Mouse (Mus musculus) heart, embryonic 15.5 days (tissue): ENCODE results near the gene Abcc4. TPM values are rescaled to one million over a fixed set of nuclear protein-coding genes. Genes with fewer than 3 reads are reported as not detected.

Source experiments
- ATAC-seq: fragments of 200-750 bp; cut with Nextera tagmentation; replicated peaks from 2 replicates; pipeline ENCODE4 v1.8.0; 2017; ENCODE audit warnings: low read depth, moderate TSS enrichment; ENCODE audit not compliant: insufficient number of reproducible peaks, insufficient read depth, low FRiP score
- H3K27ac ChIP-seq: fragments of 300-500 bp; sonication (generic); 2 replicates; pipeline ENCODE4 v1.5.1; 2015; ENCODE audit warnings: mild to moderate bottlenecking, inconsistent platforms
- H3K27me3 ChIP-seq: fragments of 300-500 bp; sonication (generic); 2 replicates; pipeline ENCODE4 v1.6.1; 2015; ENCODE audit warnings: inconsistent platforms
- H3K36me3 ChIP-seq: fragments of 300-500 bp; sonication (generic); 2 replicates; pipeline ENCODE4 v1.6.1; 2015; ENCODE audit warnings: mild to moderate bottlenecking, inconsistent platforms
- H3K4me1 ChIP-seq: fragments of 300-500 bp; sonication (generic); replicated peaks from 2 replicates; pipeline ENCODE4 v1.6.1; 2015; ENCODE audit warnings: inconsistent platforms
- H3K4me2 ChIP-seq: fragments of 300-500 bp; sonication (generic); 2 replicates; pipeline ENCODE4 v1.6.1; 2015; ENCODE audit warnings: inconsistent platforms, mild to moderate bottlenecking, moderate library complexity
- H3K4me3 ChIP-seq: fragments of 300-500 bp; sonication (generic); 2 replicates; pipeline ENCODE4 v1.5.1; 2015; ENCODE audit warnings: mild to moderate bottlenecking, inconsistent platforms
- H3K9ac ChIP-seq: fragments of 300-500 bp; sonication (generic); 2 replicates; pipeline ENCODE4 v1.6.1; 2015; ENCODE audit warnings: mild to moderate bottlenecking, inconsistent platforms
- H3K9me3 ChIP-seq: fragments of 300-500 bp; sonication (generic); replicated peaks from 2 replicates; pipeline ENCODE4 v1.6.1; 2016; ENCODE audit warnings: inconsistent platforms
- WGBS: fragments of 180-500 bp; shearing (Covaris S2); methylation state at CpG from one replicate; pipeline ENCODE4 v1.1.7; 2015; ENCODE audit warnings: mixed read lengths; 5-methylcytosine and 5-hydroxymethylcytosine counted together
- polyA plus RNA-seq: library from polyadenylated mRNA; unstranded; fragments of >200 nt; fragmentation: Nextera tagmentation; extraction: Ambion mirVana; gene quantifications from 2 replicates; pipeline ENCODE4 v1.2.1, GENCODE M21; 2015

The Abcc4 gene
- 1.6 and 2.2 TPM in 2 replicates for polyA plus RNA-seq

DNA sequence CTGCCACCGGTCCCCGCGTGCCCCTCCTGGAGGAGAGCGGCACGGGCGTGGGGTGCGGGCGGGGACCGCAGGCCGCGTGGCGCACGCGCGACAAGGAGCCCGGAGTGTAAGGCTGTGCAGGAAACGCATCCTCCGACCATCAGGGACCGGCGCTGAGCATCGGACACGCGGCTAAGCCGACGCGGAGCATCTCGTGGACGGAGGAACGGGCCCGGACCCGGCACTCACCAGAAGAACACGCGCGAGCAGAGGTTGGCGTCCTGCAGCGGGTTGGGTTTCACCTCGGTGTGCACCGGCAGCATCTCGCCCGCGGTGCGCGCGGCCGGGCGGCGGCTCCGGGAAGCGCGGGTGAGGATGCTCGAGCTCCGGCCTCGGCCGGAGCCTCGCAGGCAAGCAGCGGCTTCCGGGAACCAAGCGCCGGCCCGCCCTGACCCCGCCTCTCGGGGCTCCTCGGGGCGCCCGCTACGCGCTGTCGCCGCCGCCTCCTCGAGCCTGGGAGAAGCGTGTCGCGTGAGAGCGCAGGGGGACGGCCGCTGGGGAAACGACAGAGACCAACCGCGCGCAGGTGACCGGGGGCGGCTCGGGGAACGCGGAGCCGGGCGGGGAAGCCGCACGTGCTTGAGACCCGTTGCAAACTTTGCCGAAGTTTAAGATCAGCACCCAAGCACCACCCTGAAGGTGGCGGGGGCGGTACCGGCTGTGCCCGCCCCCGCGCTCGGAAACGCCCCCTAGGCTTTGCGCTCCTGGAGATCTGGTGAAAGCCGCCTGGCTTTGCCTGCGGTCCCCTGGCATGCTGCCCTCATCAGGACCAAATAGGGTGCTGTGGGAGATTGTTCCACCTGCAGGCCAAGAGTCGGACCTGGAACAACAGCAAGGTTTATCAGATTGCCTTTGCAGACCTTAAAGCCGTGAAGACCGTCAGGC, at the start of gene Abcc4:
Abcc4 (minus strand) TSS at position 412 of the 924 bp plus-strand sequence.
- H3K9ac ChIP-seq = peak within 1 kb of the TSS; percentile 59
- no peaks in the 10 kb centered on the region for H3K36me3 ChIP-seq
- peaks cover 40% of the 10 kb centered on the region for H3K27me3 ChIP-seq
- H3K4me2 ChIP-seq = peak within 1 kb of the TSS; percentile 97
- ATAC-seq = peak; percentile 76
- peak within 1 kb of the TSS; percentile 64 for H3K4me3 ChIP-seq
- peak within 1 kb of the TSS; percentile 21; the same call in 1 of the 2 replicates for H3K27ac ChIP-seq
- no peaks in the 10 kb centered on the region for H3K9me3 ChIP-seq
- H3K4me1 ChIP-seq = peaks cover 23% of the 10 kb centered on the region
- under 1% methylated on average over 95 of the region's 106 CpGs for WGBS

DNA sequence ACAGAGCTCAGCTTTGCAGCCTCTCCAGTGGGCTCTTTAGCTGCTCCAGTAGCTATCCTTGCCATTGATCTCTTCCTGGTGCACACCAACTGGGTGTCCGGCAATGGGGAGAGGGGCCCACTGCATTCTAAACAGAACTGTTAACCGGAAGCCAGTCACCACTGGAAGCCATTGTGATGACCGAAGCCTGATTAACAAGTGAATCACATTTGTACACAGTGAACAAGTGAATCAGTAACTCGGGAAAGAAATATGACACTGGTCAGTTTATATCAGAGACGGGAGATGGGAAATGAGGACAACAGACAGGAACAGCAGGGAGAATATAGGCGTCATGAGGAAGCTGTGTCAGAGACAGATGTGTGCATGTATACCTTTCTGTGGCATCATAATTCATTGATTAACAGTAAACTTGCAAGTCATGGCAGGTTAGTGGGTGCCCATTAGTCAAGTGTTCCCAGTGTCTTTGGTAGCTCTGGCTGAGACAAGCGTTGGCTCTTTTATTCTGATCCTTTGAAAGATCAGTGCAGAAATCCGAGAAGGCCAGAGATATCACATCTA, 45.3 kb upstream of the Abcc4 start:
- H3K4me1 ChIP-seq = no peaks in the 10 kb centered on the region
- ATAC-seq = no peak
- H3K36me3 ChIP-seq = no peaks in the 10 kb centered on the region
- H3K9ac ChIP-seq = no peak overlapping the region
- H3K27me3 ChIP-seq = no peaks in the 10 kb centered on the region; the same call in 1 of the 2 replicates
- no peak overlapping the region for H3K27ac ChIP-seq
- no peak overlapping the region for H3K4me2 ChIP-seq
- WGBS = 77% methylated on average over 8 of the region's 8 CpGs
- no peaks in the 10 kb centered on the region for H3K9me3 ChIP-seq
- H3K4me3 ChIP-seq = no peak overlapping the region

DNA sequence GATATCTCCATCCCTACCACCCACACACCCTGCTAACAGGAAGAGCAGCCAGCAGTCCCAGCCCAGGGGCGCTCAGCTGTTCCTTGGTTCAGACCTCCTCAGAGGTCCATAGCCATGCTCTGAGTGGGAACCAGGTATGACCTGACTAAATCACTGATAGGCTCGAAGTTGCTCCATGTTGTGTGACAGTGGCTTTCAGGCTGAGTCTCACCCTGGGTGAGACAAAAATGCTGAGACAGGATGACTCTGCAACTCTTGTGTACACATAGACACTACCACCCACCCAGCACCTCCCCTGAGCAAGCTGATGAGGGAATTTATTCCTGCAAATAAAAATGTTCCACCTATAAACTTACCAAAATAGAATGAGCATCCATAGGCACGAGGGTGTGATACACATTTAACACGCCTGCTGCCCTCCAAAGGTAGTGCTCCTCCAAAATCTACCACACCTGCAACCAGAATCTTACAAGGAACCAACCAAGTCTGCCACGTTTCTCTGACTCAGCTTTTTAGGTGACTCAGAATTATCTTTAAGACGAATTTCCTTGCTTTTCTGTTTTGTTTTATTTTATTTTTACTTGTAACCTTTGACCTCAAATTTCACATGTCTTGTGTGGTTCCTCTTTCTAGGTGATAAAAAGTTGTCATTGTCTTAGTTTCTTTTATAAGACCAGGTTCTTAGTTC, 44.6 kb upstream of the Abcc4 start:
- 69% methylated on average over 6 of the region's 6 CpGs for WGBS
- no peaks in the 10 kb centered on the region; the same call in 1 of the 2 replicates for H3K27me3 ChIP-seq
- H3K4me1 ChIP-seq = no peaks in the 10 kb centered on the region
- no peak overlapping the region for H3K27ac ChIP-seq
- ATAC-seq = no peak
- no peaks in the 10 kb centered on the region for H3K36me3 ChIP-seq
- no peak overlapping the region for H3K4me3 ChIP-seq
- no peaks in the 10 kb centered on the region for H3K9me3 ChIP-seq
- H3K4me2 ChIP-seq = no peak overlapping the region
- no peak overlapping the region for H3K9ac ChIP-seq

DNA sequence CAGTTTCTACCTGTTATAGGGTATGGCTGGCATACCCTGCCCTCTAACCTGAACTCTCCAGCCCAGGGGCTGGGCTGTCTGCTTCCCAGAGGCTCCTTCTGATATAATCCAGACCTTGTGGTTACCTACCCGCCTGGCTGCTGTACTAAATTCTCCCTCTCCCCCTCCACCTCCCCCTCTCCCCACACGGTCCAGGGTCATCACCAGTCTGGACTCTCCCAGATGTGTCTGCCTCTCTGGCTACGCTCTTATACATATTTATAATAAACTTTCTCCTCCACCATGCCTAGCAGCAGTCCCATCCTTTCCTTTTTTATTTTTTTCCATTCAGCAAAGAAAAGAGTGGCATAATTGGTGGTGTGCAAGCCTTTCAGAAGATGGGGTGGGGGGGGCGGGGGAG, 43.7 kb upstream of the Abcc4 start:
- Histone ChIP-seq H3K9me3 (no peaks in the 10 kb centered on the region), H3K27me3 (no peaks in the 10 kb centered on the region; the same call in 1 of the 2 replicates), H3K36me3 (no peaks in the 10 kb centered on the region), H3K4me3 (no peak overlapping the region), H3K9ac (no peak overlapping the region), H3K4me1 (no peaks in the 10 kb centered on the region), H3K27ac (no peak overlapping the region), H3K4me2 (no peak overlapping the region)
- no peak for ATAC-seq
- WGBS = 55% methylated on average over 4 of the region's 4 CpGs

DNA sequence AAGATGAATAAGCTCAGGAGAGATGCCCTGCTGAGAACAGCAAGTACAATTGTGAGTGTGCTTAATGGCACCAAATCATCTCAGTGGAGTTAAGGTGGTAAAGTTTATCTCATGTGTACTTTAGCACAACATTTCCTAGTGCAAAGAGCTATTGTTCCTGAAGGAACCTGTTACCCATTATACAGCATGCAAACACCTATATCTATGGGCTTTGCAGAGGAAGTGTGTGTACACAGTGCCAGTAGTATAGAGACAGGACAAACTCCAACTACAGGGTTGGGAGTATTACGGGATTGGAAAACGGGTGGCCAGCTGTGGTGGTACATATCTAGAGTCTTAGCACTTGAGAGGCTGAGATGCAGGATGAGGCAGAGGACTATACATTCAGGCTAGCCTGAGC, 43.0 kb upstream of the Abcc4 start:
- H3K9me3 ChIP-seq = no peaks in the 10 kb centered on the region
- no peaks in the 10 kb centered on the region; the same call in 1 of the 2 replicates for H3K27me3 ChIP-seq
- H3K4me2 ChIP-seq = no peak overlapping the region
- ATAC-seq = no peak
- H3K4me1 ChIP-seq = no peaks in the 10 kb centered on the region
- H3K27ac ChIP-seq = no peak overlapping the region
- no peak overlapping the region for H3K4me3 ChIP-seq
- 85% methylated on average over 2 of the region's 2 CpGs for WGBS
- H3K9ac ChIP-seq = no peak overlapping the region
- H3K36me3 ChIP-seq = no peaks in the 10 kb centered on the region

DNA sequence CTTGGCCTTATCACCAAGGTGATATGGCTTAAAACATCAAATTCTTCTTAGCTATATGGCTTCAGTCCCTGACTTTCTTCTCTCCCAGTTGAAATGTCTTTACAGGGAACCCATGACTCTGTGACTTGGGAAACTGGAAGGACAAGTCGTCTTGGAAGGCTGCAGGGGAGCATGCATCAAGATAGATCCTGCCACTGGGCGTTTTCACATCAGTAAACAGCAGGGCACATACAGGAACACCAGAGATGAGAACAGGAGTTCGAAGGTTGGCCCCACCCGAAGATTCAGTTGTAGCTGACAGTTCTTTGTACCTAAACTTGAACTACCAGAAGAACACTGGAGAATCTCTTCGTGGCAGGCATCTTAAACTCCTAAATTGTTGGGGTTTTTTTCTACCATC, 36.8 kb upstream of the Abcc4 start:
- Histone ChIP-seq H3K36me3 (no peaks in the 10 kb centered on the region), H3K27ac (no peak overlapping the region), H3K27me3 (no peaks in the 10 kb centered on the region), H3K4me3 (no peak overlapping the region), H3K9me3 (no peaks in the 10 kb centered on the region), H3K9ac (no peak overlapping the region), H3K4me2 (no peak overlapping the region), H3K4me1 (no peaks in the 10 kb centered on the region)
- ATAC-seq = no peak
- WGBS = 72% methylated on average over 5 of the region's 5 CpGs

DNA sequence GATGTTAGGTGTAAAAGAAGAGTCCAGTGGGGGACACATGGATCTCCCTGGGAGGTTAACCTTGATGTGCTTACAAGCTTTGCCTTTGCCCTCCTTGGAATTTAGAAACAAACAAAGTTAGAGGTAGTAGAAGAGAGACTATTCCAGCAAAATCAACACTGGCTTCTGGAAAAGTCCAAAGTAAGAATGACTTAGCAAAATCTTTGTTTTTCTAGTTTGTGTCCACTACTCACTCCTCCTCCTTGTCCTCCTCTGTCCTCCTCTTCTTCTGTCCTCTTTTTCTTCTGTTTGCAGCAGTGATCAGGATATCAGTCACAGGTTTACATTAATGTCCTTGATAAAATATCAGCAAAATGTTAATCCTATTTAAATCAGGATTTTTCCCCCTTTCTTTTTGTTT, 35.8 kb upstream of the Abcc4 start:
- Histone ChIP-seq H3K9me3 (no peaks in the 10 kb centered on the region), H3K4me3 (no peak overlapping the region), H3K36me3 (no peaks in the 10 kb centered on the region), H3K27ac (no peak overlapping the region), H3K4me1 (no peaks in the 10 kb centered on the region), H3K4me2 (no peak overlapping the region), H3K27me3 (no peaks in the 10 kb centered on the region), H3K9ac (no peak overlapping the region)
- no peak for ATAC-seq

DNA sequence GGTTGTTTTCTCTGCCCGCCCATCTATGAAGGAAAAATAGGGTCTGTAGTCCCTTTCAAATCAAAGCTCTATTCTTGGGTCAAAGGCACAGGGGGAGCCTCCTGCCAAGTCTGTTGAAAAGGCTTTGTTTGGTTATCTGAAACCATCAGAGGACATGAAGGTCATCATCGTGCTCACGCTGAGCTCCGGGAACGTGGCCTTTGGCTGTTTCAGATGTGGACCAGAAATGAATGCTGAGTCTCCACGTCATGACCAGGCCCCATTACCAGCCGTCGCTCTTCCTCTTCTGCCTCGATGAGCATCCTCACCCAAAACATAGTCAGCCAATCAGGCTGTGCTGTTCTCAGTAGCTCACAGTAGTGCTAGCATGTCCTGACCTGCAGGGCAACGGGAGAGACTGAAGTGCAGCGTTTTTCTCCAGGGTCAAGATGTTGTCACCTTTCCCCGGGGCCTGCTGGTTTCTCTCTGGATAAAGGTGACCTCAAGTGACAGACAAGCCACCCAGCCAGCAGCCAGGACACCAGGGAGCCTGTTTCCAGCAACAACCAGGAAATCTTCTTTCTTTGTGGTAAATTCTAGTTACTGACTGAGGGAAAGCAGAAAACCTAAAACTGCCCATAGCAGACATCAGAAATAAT, 31.4 kb upstream of the Abcc4 start:
- Histone ChIP-seq H3K9me3 (no peaks in the 10 kb centered on the region), H3K9ac (no peak overlapping the region), H3K4me3 (no peak overlapping the region), H3K4me2 (no peak overlapping the region), H3K36me3 (no peaks in the 10 kb centered on the region), H3K27me3 (no peaks in the 10 kb centered on the region), H3K27ac (no peak overlapping the region), H3K4me1 (no peaks in the 10 kb centered on the region)
- no peak for ATAC-seq
- WGBS = 27% methylated on average over 12 of the region's 12 CpGs

DNA sequence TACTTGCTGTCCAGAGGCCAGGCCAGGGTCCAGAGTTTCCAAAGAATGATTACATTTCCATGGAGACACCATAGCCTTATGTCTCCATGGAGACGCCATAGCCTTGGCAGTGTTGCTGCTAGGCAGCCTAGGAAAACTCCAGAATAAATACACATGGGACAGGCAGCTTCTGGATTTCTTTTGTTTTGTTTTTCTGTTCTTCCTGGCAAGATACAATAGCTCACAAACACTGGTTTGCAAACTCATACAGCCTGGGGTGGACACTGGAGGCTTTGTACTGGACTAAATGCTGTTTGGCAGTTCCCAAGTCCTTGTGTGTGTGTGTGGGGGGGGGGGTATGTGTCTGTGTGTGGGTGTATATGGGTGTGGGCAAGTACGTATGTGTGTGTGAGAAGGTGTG, 29.1 kb upstream of the Abcc4 start:
- Histone ChIP-seq H3K4me2 (no peak overlapping the region), H3K4me1 (no peaks in the 10 kb centered on the region), H3K36me3 (no peaks in the 10 kb centered on the region), H3K4me3 (no peak overlapping the region), H3K27ac (no peak overlapping the region), H3K27me3 (no peaks in the 10 kb centered on the region), H3K9me3 (no peaks in the 10 kb centered on the region), H3K9ac (no peak overlapping the region)
- ATAC-seq = 0 out of 2 replicates have a peak, but pooled peaks have one; percentile 43
- 65% methylated on average over 2 of the region's 2 CpGs for WGBS

DNA sequence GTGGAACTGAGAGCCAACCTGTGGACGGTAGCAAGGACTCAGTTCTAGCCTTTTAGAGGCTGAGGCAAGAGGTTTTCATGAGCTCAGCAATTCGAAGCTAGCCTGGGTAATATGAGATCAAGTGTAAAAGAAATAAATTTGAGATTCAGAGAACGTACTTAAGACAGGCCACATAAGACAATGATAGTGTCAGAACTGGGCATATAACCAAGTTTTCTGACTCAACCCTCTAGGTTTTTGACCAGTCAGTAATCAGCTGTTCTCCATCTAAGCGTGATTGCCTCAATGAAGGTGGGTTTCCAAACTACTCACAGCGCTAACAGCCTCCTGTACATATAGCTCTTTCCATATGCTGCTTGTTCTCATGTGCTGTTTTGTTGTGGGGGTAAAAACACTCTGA, 27.1 kb upstream of the Abcc4 start:
- no peak overlapping the region for H3K4me2 ChIP-seq
- H3K27me3 ChIP-seq = no peaks in the 10 kb centered on the region
- no peaks in the 10 kb centered on the region for H3K4me1 ChIP-seq
- H3K9me3 ChIP-seq = no peaks in the 10 kb centered on the region
- ATAC-seq = no peak
- H3K4me3 ChIP-seq = no peak overlapping the region
- no peak overlapping the region for H3K9ac ChIP-seq
- WGBS = 73% methylated on average over 5 of the region's 5 CpGs
- H3K36me3 ChIP-seq = no peaks in the 10 kb centered on the region
- H3K27ac ChIP-seq = no peak overlapping the region

DNA sequence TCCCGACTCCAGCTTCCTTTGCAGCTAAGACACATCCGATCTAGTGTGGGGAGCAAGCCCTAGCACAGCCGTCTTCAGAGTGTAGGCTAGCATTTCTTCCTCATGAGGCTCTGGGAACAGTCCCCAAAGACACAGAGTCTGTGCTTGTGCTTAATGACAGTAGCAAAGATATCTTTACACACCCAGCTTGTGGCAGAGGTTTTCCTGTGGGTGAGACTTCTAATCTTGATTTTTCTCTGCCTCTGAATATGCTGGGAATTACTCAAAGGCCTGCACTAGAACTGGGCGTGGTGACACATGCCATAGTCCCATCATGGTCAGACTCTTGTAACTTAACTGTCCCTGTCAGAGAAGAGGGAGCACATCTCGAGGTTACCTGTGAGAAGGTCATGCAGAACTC, 24.6 kb upstream of the Abcc4 start:
- Histone ChIP-seq H3K4me1 (no peaks in the 10 kb centered on the region), H3K27ac (no peak overlapping the region), H3K4me3 (no peak overlapping the region), H3K9me3 (no peaks in the 10 kb centered on the region), H3K27me3 (no peaks in the 10 kb centered on the region), H3K4me2 (no peak overlapping the region), H3K36me3 (no peaks in the 10 kb centered on the region), H3K9ac (no peak overlapping the region)
- ATAC-seq = no peak
- 74% methylated on average over 5 of the region's 5 CpGs for WGBS
